Mouse (Mus musculus) limb, embryonic 14.5 days (tissue): ENCODE results near the gene Fam110a. TPM values are rescaled to one million over a fixed set of nuclear protein-coding genes. Genes with fewer than 3 reads are reported as not detected.

Experiments used
- ATAC-seq: fragments of 200-750 bp; cut with Nextera tagmentation; 2 replicates; pipeline ENCODE4 v1.8.0; 2017; ENCODE audit warnings: low read depth, moderate number of reproducible peaks, moderate TSS enrichment; ENCODE audit not compliant: low FRiP score
- DNase-seq: peaks from one replicate; pipeline ENCODE4 v3.0.0-alpha.2; 2015; ENCODE audit warnings: low spot score
- H3K27ac ChIP-seq: fragments of 300-500 bp; sonication (generic); replicated peaks from 2 replicates; pipeline ENCODE4 v1.5.1; 2014; ENCODE audit warnings: low read depth, mild to moderate bottlenecking, low read length, moderate library complexity, mixed read lengths
- H3K27me3 ChIP-seq: fragments of 300-500 bp; sonication (generic); 2 replicates; pipeline ENCODE4 v1.6.1; 2014; ENCODE audit warnings: low read length, mixed read lengths; ENCODE audit not compliant: control insufficient read depth, insufficient read depth
- H3K36me3 ChIP-seq: fragments of 300-500 bp; sonication (generic); 2 replicates; pipeline ENCODE4 v1.6.1; 2014; ENCODE audit warnings: mild to moderate bottlenecking, low read length, moderate library complexity, mixed read lengths; ENCODE audit not compliant: control insufficient read depth, insufficient read depth
- H3K4me1 ChIP-seq: fragments of 300-500 bp; sonication (generic); 2 replicates; pipeline ENCODE4 v1.6.1; 2014; ENCODE audit warnings: antibody characterized with exemption, low read length, mixed read lengths; ENCODE audit not compliant: control insufficient read depth, insufficient read depth
- H3K4me2 ChIP-seq: fragments of 300-500 bp; sonication (generic); replicated peaks from 2 replicates; pipeline ENCODE4 v1.6.1; 2014; ENCODE audit warnings: low read depth, mild to moderate bottlenecking, low read length, moderate library complexity; ENCODE audit not compliant: severe bottlenecking
- H3K4me3 ChIP-seq: fragments of 300-500 bp; sonication (generic); replicated peaks from 2 replicates; pipeline ENCODE4 v1.5.1; 2014; ENCODE audit warnings: low read length
- H3K9ac ChIP-seq: fragments of 300-500 bp; sonication (generic); 2 replicates; pipeline ENCODE4 v1.6.1; 2014; ENCODE audit warnings: mild to moderate bottlenecking, low read depth, low read length, moderate library complexity; ENCODE audit not compliant: severe bottlenecking
- H3K9me3 ChIP-seq: fragments of 300-500 bp; sonication (generic); 2 replicates; pipeline ENCODE4 v1.6.1; 2016; ENCODE audit warnings: low read length; ENCODE audit not compliant: control insufficient read depth
- POLR2A ChIP-seq: fragments of 200-500 bp; IDR thresholded peaks from 2 replicates; pipeline ENCODE4 v1.8.0; 2012; ENCODE audit warnings: inconsistent platforms, mild to moderate bottlenecking, moderate library complexity, borderline replicate concordance; ENCODE audit not compliant: insufficient read depth, insufficient read length; ENCODE audit errors: extremely low read depth
- WGBS: fragments of 180-500 bp; shearing (Covaris S2); extraction: QIAGEN DNeasy Blood & Tissue Kit; methylation state at CpG from one replicate; pipeline ENCODE4 v1.1.7; 2014; 5-methylcytosine and 5-hydroxymethylcytosine counted together
- polyA plus RNA-seq, 2 experiments: library from polyadenylated mRNA; depleted of rRNA in 1 of 2; stranded (reverse) in 1 of 2; unstranded in 1 of 2; fragments of >200 nt; fragmentation: Nextera tagmentation in 1 of 2; extraction: Ambion mirVana in 1 of 2; gene quantifications; 2 replicates each; pipeline versions ENCODE4 v1.2.1 to v1.2.3; 2012 to 2014

Gene Fam110a
- polyA plus RNA-seq, 2 experiments: 14.6 to 23.5 TPM

- DNase-seq: no peak
- peak overlapping the region; percentile 74 for H3K4me3 ChIP-seq
- H3K27ac ChIP-seq: no peak overlapping the region
- no peak for TF ChIP-seq POLR2A
- H3K36me3 ChIP-seq: no peaks in the 10 kb centered on the region
- H3K9me3 ChIP-seq: no peaks in the 10 kb centered on the region
- H3K9ac ChIP-seq: peak overlapping the region; percentile 67; the same call in 1 of the 2 replicates
- H3K4me1 ChIP-seq: peaks cover 21% of the 10 kb centered on the region
- WGBS: 33% methylated on average over 3 of the region's 3 CpGs
- ATAC-seq: peak; percentile 15; the same call in 1 of the 2 replicates
- H3K4me2 ChIP-seq: peak overlapping the region; percentile 89
- no peaks in the 10 kb centered on the region for H3K27me3 ChIP-seq
Measured at GRCm38 (mm10) chr2:151980355-151980693, 305 bp upstream of the Fam110a start.

GRCm38 (mm10) chr2:151978494-151978893 lies 1.5 kb downstream of the Fam110a start:
- no peak for ATAC-seq
- peaks cover 24% of the 10 kb centered on the region for H3K4me1 ChIP-seq
- WGBS: 50% methylated on average over 6 of the region's 6 CpGs

GRCm38 (mm10) chr2:151977689-151978440 lies 2.2 kb downstream of the Fam110a start:
- Histone ChIP-seq H3K36me3 (no peaks in the 10 kb centered on the region), H3K27me3 (peaks cover 10% of the 10 kb centered on the region; the same call in 1 of the 2 replicates), H3K4me2 (no peak overlapping the region), H3K9ac (no peak overlapping the region), H3K9me3 (no peaks in the 10 kb centered on the region), H3K4me3 (no peak overlapping the region), H3K4me1 (peaks cover 26% of the 10 kb centered on the region), H3K27ac (no peak overlapping the region)
- no peak for ATAC-seq
- DNase-seq: no peak
- TF ChIP-seq POLR2A: no peak
- 74% methylated on average over 4 of the region's 4 CpGs for WGBS

More at GRCm38 (mm10) chr2:151978494-151978893, 1.5 kb downstream of the Fam110a start:
- Histone ChIP-seq H3K9me3 (no peaks in the 10 kb centered on the region), H3K27me3 (peaks cover 10% of the 10 kb centered on the region; the same call in 1 of the 2 replicates), H3K9ac (no peak overlapping the region), H3K27ac (no peak overlapping the region), H3K36me3 (no peaks in the 10 kb centered on the region), H3K4me3 (peak overlapping the region; percentile 74; the same call in 1 of the 2 replicates), H3K4me2 (peak overlapping the region; percentile 89; the same call in 1 of the 2 replicates)
- no peak for DNase-seq
- no peak for TF ChIP-seq POLR2A

GRCm38 (mm10) chr2:151976067-151976466 lies 4.0 kb downstream of the Fam110a start:
- no peak overlapping the region for H3K4me2 ChIP-seq
- no peak overlapping the region for H3K9ac ChIP-seq
- H3K36me3 ChIP-seq: no peaks in the 10 kb centered on the region
- peaks cover 10% of the 10 kb centered on the region; the same call in 1 of the 2 replicates for H3K27me3 ChIP-seq
- WGBS: 91% methylated on average over 3 of the region's 3 CpGs
- H3K9me3 ChIP-seq: no peaks in the 10 kb centered on the region
- H3K27ac ChIP-seq: no peak overlapping the region
- TF ChIP-seq POLR2A: no peak
- no peak for ATAC-seq
- H3K4me3 ChIP-seq: no peak overlapping the region
- DNase-seq: no peak
- H3K4me1 ChIP-seq: peaks cover 30% of the 10 kb centered on the region

- no peak for ATAC-seq
Measured at GRCm38 (mm10) chr2:151975295-151975694, 4.7 kb downstream of the Fam110a start.

More at GRCm38 (mm10) chr2:151975295-151975694, 4.7 kb downstream of the Fam110a start:
- Histone ChIP-seq H3K4me2 (no peak overlapping the region), H3K4me1 (peaks cover 38% of the 10 kb centered on the region), H3K9ac (no peak overlapping the region), H3K27ac (no peak overlapping the region), H3K9me3 (no peaks in the 10 kb centered on the region), H3K36me3 (no peaks in the 10 kb centered on the region), H3K27me3 (peaks cover 10% of the 10 kb centered on the region; the same call in 1 of the 2 replicates), H3K4me3 (no peak overlapping the region)
- DNase-seq: no peak
- WGBS: 88% methylated on average over 5 of the region's 5 CpGs
- no peak for TF ChIP-seq POLR2A
